Comparison of ENCODE assay signal across 14 mouse cellular contexts in genomic region chr10:87502283-87502682, GRCm38 (mm10). TPM values are rescaled to one million over a fixed set of nuclear protein-coding genes. Genes with fewer than 3 reads are reported as not detected.
A peak's percentile ranks its signal among the peaks of the same experiment; 100 is the strongest.
DNase-seq lines count a peak whose midpoint lies in the region; ATAC-seq and TF ChIP-seq lines count a peak whose summit lies in the region.
"Had no signal": no experiment of that assay in that cellular context is flagged by ENCODE, and none has a peak within 500 bp of the region (broad histone marks: within the 10 kb centered on the region; RNA-seq: fewer than 3 reads in every experiment).

No protein-coding gene starts in this region.

- H3K36me3 ChIP-seq in CH12.LX (replicated peaks in 1 of 2; ENCODE audit: control insufficient read depth in 1 of 2, insufficient read depth in 1 of 2, low read length in 1 of 2), result no peaks in the 10 kb centered on the region
- H3K36me3 ChIP-seq in midbrain, embryonic 11.5 days (ENCODE audit: control insufficient read depth, insufficient read depth, low read length), result no peaks in the 10 kb centered on the region
- H3K36me3 ChIP-seq: limb, embryonic 10.5 days had no signal

- peak; percentile 6 for TF ChIP-seq RAD21 in CH12.LX (IDR thresholded peaks at IDR 0.05; ENCODE audit: low read depth, low read length)

- dilution Hi-C loops in CH12.LX (cut with MboI; ENCODE audit: extremely low pct_ligation_motif_present, extremely low pct_unique_long_range_greater_than_20kb, low sequenced_read_pairs), result no loop called here

- no peak overlapping the region for H3K27ac ChIP-seq in CH12.LX (ENCODE audit: insufficient read depth, low read depth)
- H3K27ac ChIP-seq in embryonic fibroblast, embryonic 13.5 days (ENCODE audit: insufficient read depth, low read length), result no peak overlapping the region
- H3K27ac ChIP-seq in midbrain, embryonic 11.5 days (ENCODE audit: low read depth, low read length), result peak overlapping the region; percentile 76
- H3K27ac ChIP-seq: limb, embryonic 10.5 days had no signal

- no peak overlapping the region for H3K9ac ChIP-seq in CH12.LX (ENCODE audit: insufficient read depth, low read depth)
- peak overlapping the region; percentile 51 for H3K9ac ChIP-seq in midbrain, embryonic 11.5 days (ENCODE audit: low read length)

- no peak for DNase-seq in frontal cortex, postnatal 25 days (ENCODE audit: low spot score in 2 of 2)
- DNase-seq in CH12.LX (ENCODE audit: extremely low read depth), result no peak
- peak; percentile 96 for DNase-seq in midbrain, embryonic 11.5 days (ENCODE audit: low spot score, missing footprints)
- no peak for DNase-seq in layer of hippocampus, adult 18-20 months (ENCODE audit: low spot score in 2 of 2)
- no peak for DNase-seq in urinary bladder, adult 18-20 months (ENCODE audit: low spot score in 2 of 2)
- DNase-seq: kidney, adult 11 months; lung, postnatal 10 days had no signal

- peak in 1 of 2 experiments; percentile 14; a peak in 1 of 4 replicates for TF ChIP-seq CTCF in CH12.LX (conservative IDR thresholded peaks at IDR 0.05 in 1 of 2, IDR thresholded peaks at IDR 0.05 in 1 of 2; ENCODE audit: low read depth in 2 of 2, low read length in 2 of 2)
- TF ChIP-seq CTCF in embryonic fibroblast, embryonic 13.5 days (IDR thresholded peaks at IDR 0.05; ENCODE audit: borderline replicate concordance, insufficient read depth, low read length), result peak; percentile 30; the same call in 1 of the 2 replicates

- no peaks in the 10 kb centered on the region for H3K27me3 ChIP-seq in CH12.LX (replicated peaks)
- H3K27me3 ChIP-seq in midbrain, embryonic 11.5 days (ENCODE audit: control insufficient read depth, insufficient read depth, low read length), result peaks cover 13% of the 10 kb centered on the region

- WGBS in midbrain, embryonic 11.5 days, result 15% methylated on average over 5 of the region's 5 CpGs

- peak; percentile 75 for ATAC-seq in frontal cortex, adult (ENCODE audit: low TSS enrichment)
- ATAC-seq in midbrain, embryonic 11.5 days (ENCODE audit: low FRiP score), result peak; percentile 54
- ATAC-seq in cerebellum, adult (ENCODE audit: insufficient number of reproducible peaks, low FRiP score, low TSS enrichment), result no peak

- in situ Hi-C loops in CH12.LX (cut with MboI; ENCODE audit: low pct_ligation_motif_present, low pct_unique_long_range_greater_than_20kb, low sequenced_read_pairs), result loop anchor here (10.0 kb wide), 1 partner anchor 477 kb away; no protein-coding TSS in a partner anchor

- no peak for TF ChIP-seq POLR2A in CH12.LX (IDR thresholded peaks at IDR 0.05; ENCODE audit: low read depth, low read length)
- TF ChIP-seq POLR2A in embryonic fibroblast, embryonic 13.5 days (IDR thresholded peaks at IDR 0.05; ENCODE audit: low read depth, low read length), result no peak

- H3K4me3 ChIP-seq in CH12.LX (replicated peaks in 1 of 3; ENCODE audit: low read depth in 2 of 3, low read length in 2 of 3, poor library complexity in 1 of 3), result no peak overlapping the region
- H3K4me3 ChIP-seq in embryonic fibroblast, embryonic 13.5 days (ENCODE audit: insufficient read depth, low read length), result no peak overlapping the region
- no peak overlapping the region for H3K4me3 ChIP-seq in midbrain, embryonic 11.5 days (ENCODE audit: low read depth, low read length)
- H3K4me3 ChIP-seq: limb, embryonic 10.5 days had no signal

- peaks cover 0 to 3% of the 10 kb centered on the region in 2 experiments; a peak in 2 of 4 replicates for H3K4me1 ChIP-seq in CH12.LX (ENCODE audit: control insufficient read depth in 1 of 2, insufficient read depth in 2 of 2)
- H3K4me1 ChIP-seq in embryonic fibroblast, embryonic 13.5 days (ENCODE audit: control insufficient read depth, insufficient read depth, low read length), result no peaks in the 10 kb centered on the region
- peaks cover 33% of the 10 kb centered on the region for H3K4me1 ChIP-seq in midbrain, embryonic 11.5 days (ENCODE audit: control insufficient read depth, insufficient read depth, low read length)

- no peak for TF ChIP-seq EP300 in CH12.LX (IDR thresholded peaks at IDR 0.05; ENCODE audit: low read length)

- H3K4me2 ChIP-seq in CH12.LX (ENCODE audit: insufficient read depth, low read depth, poor library complexity, severe bottlenecking), result no peak overlapping the region
- peak overlapping the region; percentile 48; the same call in 1 of the 2 replicates for H3K4me2 ChIP-seq in midbrain, embryonic 11.5 days
- H3K4me2 ChIP-seq: heart, embryonic 11.5 days had no signal

- no peaks in the 10 kb centered on the region for H3K79me2 ChIP-seq in CH12.LX (replicated peaks; ENCODE audit: control insufficient read depth, extremely low read depth, insufficient read depth, poor library complexity, severe bottlenecking)

- H3K9me3 ChIP-seq in CH12.LX (replicated peaks; ENCODE audit: low read length), result peaks cover 2% of the 10 kb centered on the region
- no peaks in the 10 kb centered on the region; the same call in 1 of the 2 replicates for H3K9me3 ChIP-seq in midbrain, embryonic 11.5 days (ENCODE audit: control insufficient read depth, low read length)
- H3K9me3 ChIP-seq: limb, embryonic 10.5 days had no signal

TF ChIP-seq in CH12.LX, 34 proteins besides CTCF, POLR2A, EP300 and RAD21:
- TF ChIP-seq KAT2A (IDR thresholded peaks at IDR 0.05; ENCODE audit: insufficient replicate concordance, low read length), result no peak

RNA-seq across cellular contexts. Expression of gene Ascl1, which starts 8.8 kb away (rescaled TPM):
- not detected in 2 replicates for total RNA-seq in CH12.LX (2012; rRNA removed)
- not detected in 2 replicates for total RNA-seq in CH12.LX (2014; rRNA removed)
- not detected in 2 replicates for polyA plus RNA-seq in CH12.LX (2012; ENCODE audit: insufficient read length, low read depth)
- polyA plus RNA-seq in embryonic fibroblast, embryonic 13.5 days (2011; ENCODE audit: insufficient read length, low read depth, missing spikeins), result not detected in 2 replicates
- polyA plus RNA-seq in midbrain, embryonic 11.5 days (2014; fragmentation: Nextera tagmentation; extraction: Ambion mirVana), result 94.5 and 95.2 TPM in 2 replicates
- 1 to 10 TPM; 4.6 to 6.6 TPM for total RNA-seq in layer of hippocampus, adult 18-20 months (2021)
- polyA plus RNA-seq: spleen, adult 2 months had no signal

RNA-seq across cellular contexts. Expression of gene Pah, which starts 19.3 kb away (rescaled TPM):
- total RNA-seq in CH12.LX (2012; rRNA removed) (not detected in 2 replicates), CH12.LX (2014; rRNA removed) (not detected in 2 replicates)
- not detected in 2 replicates for polyA plus RNA-seq in CH12.LX (2012; ENCODE audit: insufficient read length, low read depth)
- polyA plus RNA-seq in embryonic fibroblast, embryonic 13.5 days (2011; ENCODE audit: insufficient read length, low read depth, missing spikeins), result not detected in 2 replicates
- polyA plus RNA-seq in midbrain, embryonic 11.5 days (2014; fragmentation: Nextera tagmentation; extraction: Ambion mirVana), result 0.15 TPM in 1 of 2 replicates, not detected in the other
- not detected for total RNA-seq in layer of hippocampus, adult 18-20 months (2021)
- polyA plus RNA-seq: limb, embryonic 10.5 days; neural tube, embryonic 14.5 days had no signal

Comparison
In these comparisons a context has a peak if more than half of its experiments do, and no peak if none do; other contexts are left out.
1. RNA of gene Ascl1, which starts 8.8 kb away (polyA plus RNA-seq): 94.5 to 95.2 TPM in midbrain, embryonic 11.5 days; not detected in embryonic fibroblast, embryonic 13.5 days and not detected in CH12.LX; every median in the first group is over 10 times any median in the second.